Mouse (Mus musculus) left cerebral cortex, postnatal 10 days (tissue): ENCODE measurements around the gene Skap2. TPM values are rescaled to one million over a fixed set of nuclear protein-coding genes. Genes with fewer than 3 reads are reported as not detected.

Experiments
- DNase-seq, 2 experiments: peaks; one replicate each; pipeline ENCODE4 v3.0.0; 2021 to 2022; ENCODE audit warnings: low spot score in 2 of 2, mixed read lengths in 1 of 2; ENCODE audit errors: extremely low spot score in 1 of 2
- intact Hi-C: fragments of 180-260 bp; cut with DNase I; formaldehyde crosslinking; loops from one replicate; pipeline ENCODE4 v1.15.1; 2025
- total RNA-seq, 2 experiments: library from RNA; stranded (reverse); gene quantifications; 2 replicates each; pipeline ENCODE4 v1.2.3; 2021

The Skap2 gene
- total RNA-seq, 2 experiments from 2014 or later = 6.4 to 7.7 TPM

DNA sequence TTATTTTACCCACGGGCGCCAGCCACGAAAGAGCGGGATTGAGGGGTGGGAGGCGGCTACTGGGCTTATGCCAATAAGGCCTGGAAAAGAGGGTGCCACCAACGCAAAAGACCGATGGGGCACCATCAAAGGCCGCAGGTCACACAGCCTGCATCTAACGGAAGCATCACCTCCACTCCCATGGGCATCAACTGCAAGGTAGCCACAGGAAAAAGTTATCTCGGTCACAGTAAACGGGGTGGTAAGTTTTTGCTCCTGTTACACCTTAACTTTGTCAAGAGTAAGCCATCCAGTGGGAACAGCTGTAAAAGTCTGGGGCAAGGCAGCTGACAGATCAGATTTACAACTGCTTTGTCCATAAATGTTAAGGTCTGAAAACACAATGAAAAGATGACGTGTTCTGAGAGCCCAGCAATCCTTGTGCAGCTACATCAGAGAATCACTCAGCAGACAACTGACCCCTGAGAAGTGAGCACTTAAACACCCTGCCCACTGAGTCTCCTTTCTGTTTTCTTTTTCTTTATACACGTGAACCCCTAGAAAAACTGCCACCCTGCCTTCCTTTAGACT is 5.6 kb downstream of the Skap2 start:
- DNase-seq = no peak
- intact Hi-C loops = loop anchor here (5.0 to 10.0 kb wide), 4 partner anchors 124 to 829 kb away; partner anchors contain the start of gene Evx1

DNA sequence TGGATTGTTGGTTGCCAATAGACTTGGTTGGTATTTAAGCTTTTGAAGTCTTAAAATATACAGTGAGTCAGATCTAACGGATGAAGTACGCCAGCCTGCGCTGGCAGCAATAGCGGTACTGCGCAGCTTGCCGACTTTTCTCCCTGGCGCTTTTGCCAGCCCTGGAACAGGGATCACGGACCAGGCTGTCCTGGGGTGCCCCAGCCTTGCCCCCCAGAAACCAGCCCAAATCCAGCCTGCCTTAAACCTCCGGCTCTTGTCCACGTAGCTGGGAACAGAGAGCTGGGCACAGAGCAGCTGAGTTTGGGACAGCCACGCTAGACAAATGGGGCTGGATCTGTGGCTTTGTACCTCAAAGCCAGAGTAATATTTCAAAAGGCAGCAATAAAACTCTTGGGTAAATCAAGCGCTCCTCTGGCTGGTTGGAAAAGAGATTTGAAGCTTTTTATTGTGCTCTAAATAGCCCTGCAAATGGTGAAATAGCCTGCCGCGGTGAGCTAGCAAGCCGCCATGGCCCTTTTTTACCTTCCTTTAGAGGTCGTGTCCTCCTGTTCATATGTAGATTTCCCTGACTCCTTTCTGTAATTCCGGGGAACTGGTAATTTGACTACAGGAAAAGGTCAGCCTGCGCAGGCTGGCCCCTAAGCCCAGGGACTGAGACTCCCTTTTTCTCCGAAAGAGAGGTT is 6.2 kb downstream of the Skap2 start:
- DNase-seq = no peak
- intact Hi-C loops = loop anchor here (5.0 to 10.0 kb wide), 4 partner anchors 124 to 829 kb away; partner anchors contain the start of gene Evx1

DNA sequence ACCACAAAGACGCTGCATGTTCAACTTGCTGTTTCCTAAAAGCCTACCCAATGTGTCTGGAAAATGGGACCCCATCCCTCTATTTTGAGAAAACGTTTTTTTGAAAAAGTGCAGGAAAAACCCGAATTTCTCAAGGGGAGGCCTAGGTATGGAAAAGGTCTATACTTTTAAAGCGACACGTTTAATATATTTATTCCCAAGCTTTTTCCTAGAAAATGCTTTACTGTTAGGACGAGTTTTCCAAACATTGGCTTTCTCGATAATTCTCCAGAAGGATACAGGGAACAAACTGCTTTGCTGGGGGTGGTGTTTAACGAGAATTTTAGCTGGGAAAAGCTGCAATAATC is 6.8 kb downstream of the Skap2 start:
- intact Hi-C loops = loop anchor here (5.0 to 10.0 kb wide), 4 partner anchors 123 to 828 kb away; partner anchors contain the start of gene Evx1

DNA sequence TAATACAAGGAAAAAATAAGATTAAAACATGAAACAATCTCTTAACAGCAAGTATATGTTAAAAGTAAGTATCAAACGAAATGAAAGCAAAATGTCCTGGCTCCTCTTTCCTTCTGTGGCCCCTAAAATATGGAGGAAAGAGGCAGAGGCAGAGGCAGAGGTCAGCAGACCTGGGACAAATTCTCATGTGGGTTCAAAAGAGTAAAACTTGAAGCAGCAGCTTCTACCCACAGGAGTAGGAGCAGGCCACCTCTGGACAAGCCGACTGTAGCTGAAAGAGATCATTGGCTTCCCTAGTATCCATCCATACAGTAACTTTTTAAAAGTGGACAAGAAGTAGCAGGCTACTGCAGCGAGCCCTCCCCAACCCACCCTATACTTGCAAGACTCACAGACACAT is 7.4 kb downstream of the Skap2 start:
- no peak for DNase-seq
- intact Hi-C loops = loop anchor here (5.0 to 10.0 kb wide), 5 partner anchors 123 to 828 kb away; partner anchors contain the start of gene Evx1

More for the DNA sequence above, 6.8 kb downstream of the Skap2 start:
- DNase-seq = no peak

DNA sequence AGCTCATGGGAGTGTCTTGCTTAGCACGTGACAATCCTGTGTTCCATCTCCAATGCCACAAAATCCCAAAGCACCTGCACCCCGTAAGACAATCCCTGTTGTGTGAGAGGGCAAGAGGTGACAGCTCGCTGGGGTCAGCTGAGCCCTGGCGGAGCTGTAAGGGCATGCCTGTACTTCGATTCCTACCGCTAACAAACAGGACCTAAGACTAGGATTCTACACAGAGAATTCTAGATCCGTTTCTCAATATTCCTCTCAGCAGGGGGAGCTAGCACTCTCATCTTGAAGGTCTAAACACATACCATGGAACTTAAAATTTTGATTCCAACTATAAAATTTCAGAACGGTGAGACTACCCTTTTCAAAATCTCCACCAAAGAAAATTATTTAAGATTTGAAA is 9.7 kb downstream of the Skap2 start:
- peak in 1 of 2 experiments; percentile 31 for DNase-seq
- intact Hi-C loops = loop anchor here (5.0 to 10.0 kb wide), 2 partner anchors 195 to 312 kb away; partner anchors contain the start of gene Evx1

DNA sequence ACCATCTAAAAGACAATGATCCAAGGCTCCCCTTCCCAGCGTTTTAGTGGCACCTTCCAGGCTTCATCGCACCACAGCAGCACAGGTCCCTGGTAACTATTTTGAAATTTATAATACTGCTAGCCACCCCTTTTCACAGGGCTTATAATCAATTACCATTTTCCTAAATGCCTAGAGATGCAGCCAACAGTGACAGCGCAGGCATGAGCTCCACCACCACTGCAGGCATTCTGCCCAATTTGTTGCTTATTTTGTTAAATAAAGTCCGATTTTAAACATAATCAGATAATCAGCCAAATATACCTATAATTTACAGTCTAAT is 13.2 kb downstream of the Skap2 start:
- intact Hi-C loops = no loop called here
- DNase-seq = no peak

DNA sequence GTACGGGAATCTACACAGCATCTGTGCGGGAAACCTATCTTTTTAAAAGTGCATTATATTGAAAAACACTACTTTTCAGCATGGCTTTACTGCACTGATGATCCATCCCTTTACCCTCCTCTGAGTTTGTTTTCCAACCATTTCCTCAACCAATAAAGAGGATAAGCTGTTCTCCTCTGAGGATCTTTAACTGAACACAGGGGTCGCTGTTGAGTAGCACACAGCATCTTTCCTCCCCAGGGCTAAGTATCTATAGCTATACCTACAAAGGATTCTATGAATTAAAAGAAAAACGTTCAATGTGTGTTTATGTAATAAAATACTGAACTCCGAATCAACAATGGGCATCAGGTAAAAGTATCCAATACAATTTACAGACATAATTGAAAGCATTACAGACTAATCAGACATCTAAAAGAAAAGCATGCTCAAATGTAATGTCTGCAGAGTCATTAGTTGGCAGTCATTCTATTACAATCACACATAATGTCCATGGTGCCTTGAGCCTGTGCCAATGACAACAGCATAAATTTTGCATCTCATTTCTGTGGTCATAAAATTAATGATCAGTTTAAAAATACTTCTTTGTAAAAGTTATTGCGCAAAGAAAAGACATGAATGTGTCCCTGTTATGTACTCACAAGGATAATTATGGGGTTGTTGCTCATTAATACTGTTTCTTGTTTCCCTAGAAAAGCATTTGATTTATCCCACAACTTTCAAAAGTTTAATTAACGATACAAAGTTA is 13.8 kb downstream of the Skap2 start:
- DNase-seq = no peak
- intact Hi-C loops = no loop called here

DNA sequence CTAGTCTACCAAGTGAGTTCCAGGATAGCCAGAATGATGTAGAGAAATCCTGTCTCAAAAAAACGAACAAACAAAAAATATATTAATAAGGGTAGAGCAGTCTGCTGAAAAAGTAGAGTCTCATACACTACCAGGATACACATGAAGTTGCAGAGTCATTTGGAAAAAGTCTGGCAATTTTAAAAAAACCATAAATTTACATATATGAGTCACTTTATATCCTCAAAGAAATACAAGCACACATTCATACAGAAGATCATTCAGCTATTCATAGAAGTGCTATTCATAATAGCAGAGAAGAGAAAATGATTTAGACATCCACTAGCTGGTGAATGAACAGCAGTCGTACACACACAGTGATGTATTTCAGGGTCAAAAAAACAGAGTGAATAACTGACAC is 24.4 kb downstream of the Skap2 start:
- no peak for DNase-seq
- intact Hi-C loops = no loop called here

DNA sequence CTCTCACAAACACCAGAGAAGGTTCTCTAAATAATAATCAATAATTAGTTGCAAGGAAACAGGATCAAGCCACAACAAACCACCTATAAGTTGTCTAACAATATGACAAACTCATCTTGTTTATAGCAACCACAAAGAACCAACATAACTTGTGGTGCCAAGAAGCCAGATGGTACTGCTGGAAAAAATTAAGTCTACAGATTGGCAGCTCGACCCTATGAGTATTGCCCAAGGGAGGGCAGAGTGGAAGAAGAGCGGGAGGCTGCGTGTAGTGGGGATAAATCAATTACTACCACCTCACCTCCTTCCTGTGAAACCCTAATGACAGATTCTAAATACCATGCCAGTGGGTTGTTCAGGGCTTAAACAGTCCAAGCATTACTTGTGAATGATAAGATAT is 34.7 kb downstream of the Skap2 start:
- DNase-seq = no peak

DNA sequence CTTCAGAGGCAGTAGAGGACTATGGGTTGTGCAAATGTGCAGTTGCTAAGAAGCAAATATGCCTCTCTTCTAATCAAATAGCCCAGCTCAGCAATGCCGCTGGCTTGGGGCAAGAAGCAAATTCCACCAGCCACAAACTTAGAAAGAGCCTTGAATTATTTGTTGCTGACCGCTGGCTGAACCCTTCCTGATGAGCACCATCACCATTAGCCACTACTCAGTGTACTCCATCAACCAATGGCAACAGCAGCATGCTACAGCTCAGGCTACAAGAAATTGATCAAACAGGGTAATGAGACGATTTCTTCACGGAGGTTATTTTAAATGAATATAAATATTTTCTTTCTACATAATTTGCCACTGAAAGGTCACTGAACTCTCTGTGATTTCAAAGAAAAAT is 36.6 kb downstream of the Skap2 start:
- no peak for DNase-seq
- intact Hi-C loops = no loop called here

More for the DNA sequence above, 34.7 kb downstream of the Skap2 start:
- intact Hi-C loops = no loop called here

DNA sequence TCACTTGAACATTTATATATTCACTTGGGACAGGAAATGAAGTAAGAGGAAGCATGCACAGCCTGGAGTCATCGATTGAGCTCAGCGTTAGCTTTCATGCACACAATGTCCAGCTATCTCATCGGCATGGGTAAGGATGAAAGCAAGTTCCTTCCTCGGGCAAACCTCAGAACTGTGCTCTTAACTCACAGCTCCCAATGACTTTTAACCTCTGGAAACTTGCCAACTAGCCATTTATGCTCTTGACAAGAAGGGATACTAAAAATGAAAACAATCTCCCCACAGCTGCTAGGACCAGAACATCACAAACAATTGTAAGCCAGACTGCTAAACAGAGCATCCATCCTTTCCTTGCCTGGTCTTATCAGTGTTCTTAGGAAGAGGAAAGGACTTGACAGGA is 53.4 kb downstream of the Skap2 start:
- DNase-seq = no peak
- intact Hi-C loops = no loop called here

DNA sequence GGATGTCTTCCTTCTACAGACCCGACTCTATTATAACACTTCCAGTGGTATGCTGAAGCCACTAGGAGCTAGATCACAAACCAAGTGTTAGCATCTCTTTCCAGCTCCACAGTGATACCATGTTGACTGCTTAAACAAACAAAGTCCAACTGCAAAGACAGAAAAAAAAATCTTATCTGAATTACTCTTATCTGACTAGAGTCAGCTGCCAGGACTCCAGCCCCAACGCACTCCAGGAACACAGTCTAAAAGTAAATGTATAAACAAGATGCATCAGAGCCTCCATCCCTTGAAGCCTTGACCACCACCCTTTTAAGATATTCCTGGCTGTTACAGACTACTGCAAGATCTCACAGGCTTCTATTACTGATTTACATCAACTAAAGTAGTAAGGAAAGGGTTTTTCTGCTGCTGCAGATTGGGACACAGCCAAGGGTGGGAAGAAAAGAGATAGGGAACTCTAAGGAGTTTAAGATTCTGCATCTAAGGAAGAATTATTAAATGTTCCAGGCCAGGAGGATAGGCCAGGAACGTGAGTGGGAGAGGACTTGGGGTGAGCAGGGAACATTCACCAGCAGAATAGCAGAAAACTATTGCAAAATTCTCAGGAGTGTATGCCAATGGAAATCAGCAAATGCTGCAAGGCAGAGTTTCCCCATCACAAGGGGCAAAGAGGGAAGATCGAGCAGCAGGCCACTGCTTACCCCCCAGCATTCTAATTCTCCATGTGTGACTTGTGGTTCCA is 56.1 kb downstream of the Skap2 start:
- DNase-seq = no peak
- intact Hi-C loops = no loop called here

DNA sequence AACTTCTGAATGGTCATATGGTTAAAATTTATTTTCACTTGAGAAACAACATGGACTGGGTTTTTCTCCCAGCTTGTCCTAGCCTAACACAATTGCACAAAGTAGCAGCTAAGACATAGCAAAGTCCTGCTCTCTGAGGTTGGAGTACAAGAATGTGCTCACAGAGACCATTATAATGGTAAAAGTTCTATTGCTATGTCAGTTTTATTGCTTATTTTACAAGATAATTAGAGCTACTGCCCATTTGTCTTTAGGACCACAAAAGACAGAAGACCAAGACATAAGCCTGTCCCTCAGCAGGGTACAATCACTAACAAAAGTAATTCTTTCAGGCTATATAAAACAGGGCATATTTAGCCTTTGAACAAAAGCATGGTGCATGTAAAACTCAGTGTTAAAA is 64.7 kb downstream of the Skap2 start:
- DNase-seq = no peak
- intact Hi-C loops = no loop called here

DNA sequence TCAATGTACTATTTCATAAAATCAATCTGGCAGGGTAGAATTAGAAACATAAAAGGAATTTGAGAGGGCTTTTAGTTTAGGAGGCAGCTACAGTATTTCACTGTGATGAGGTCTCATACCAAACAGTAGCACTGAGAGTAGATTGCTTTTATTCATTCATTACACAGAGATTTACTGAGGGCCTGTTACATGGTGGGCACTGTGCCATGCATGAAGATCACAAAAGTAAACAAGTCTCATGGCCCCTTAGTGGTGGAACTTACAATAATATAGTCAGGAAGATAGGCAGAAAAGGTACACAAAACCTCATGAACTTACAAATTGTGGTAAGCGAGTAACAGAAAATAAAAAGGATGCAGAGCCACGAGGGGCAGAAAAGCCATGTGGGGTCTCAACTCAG is 67.4 kb downstream of the Skap2 start:
- intact Hi-C loops = no loop called here
- no peak for DNase-seq

DNA sequence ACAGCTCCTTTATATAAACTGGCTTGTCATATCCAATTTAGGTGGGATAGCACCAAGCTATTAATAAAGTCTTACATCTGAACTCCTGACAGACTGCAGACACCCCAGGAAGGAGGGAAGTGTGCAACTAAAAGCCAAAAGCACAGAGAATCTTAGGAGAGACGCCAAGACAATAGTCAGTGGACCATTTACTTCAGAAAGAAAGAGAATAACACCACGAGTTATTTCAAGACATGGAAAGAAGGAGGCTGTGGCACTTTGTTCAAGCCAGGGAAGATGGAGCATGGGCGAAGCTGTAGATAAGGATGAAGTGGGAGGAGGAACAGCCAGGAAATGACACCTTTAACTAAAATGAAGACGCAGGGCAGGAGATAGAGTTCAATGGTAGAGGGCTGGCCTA is 78.4 kb downstream of the Skap2 start:
- DNase-seq = no peak
- intact Hi-C loops = no loop called here

DNA sequence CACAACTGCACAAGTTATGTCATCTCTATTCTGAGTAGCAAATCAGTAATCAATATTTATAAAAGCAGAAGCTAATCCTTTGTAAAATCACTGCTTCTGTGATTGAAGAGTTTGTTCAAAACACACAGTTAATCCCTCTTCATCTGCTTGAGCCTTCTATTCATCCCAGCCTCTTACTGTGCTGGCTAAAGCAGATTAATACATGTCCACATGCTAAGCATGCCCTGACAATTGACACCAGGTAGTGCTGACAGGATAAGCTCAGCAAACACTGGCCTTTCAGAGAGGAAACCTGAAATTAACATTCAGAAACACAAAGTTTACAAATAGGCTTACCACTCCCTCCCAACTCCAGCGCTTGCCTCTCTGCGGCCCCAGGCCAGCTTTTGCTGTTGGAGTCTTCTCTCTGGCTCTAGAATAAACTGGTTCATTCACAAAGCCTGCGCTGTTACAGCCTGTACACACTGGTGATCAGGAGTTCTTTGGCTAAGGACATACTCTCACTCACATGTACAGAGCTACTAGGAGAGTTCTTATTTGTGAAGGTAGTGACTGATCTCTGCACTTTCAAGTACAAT is 79.2 kb downstream of the Skap2 start:
- DNase-seq = no peak
- intact Hi-C loops = no loop called here

DNA sequence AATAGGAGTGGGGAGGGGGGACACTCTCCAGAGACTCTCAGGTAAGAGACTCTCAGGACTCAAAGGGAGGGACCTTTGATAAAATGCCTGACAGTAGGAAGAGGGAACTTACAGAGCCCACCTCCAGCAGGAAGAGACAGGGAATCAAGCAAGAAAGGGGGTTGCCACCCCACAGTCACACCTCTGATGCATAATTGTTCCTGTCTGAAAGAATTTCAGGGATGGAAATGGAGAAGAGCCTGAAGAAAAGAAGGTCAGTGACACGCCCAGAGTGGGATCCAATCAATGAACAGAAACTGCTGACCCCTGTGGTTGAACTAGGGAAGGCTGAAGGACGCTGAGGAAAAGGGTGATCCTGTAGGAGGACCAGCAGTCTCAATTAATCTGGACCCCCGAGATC is 85.2 kb downstream of the Skap2 start:
- no peak for DNase-seq

DNA sequence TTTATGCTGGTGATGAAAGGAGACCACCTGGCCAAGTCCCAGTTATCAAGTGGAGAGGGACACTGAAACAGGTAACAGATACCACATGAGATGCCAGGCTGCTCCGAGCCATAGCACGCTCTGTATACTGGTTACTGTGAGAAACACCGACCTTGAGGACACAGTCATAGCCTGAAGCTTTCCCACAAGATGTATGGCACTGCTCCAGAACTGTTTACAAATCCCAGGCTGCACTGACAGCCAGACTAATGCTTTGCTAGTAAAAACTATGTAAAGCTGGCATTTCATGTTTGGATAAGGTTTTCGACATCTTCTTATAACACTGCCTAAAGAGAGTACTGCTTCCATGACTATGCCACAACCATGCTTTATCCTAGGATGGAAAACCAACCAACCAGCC is 90.5 kb downstream of the Skap2 start:
- intact Hi-C loops = no loop called here
- no peak for DNase-seq

More for the DNA sequence above, 85.2 kb downstream of the Skap2 start:
- intact Hi-C loops = no loop called here

DNA sequence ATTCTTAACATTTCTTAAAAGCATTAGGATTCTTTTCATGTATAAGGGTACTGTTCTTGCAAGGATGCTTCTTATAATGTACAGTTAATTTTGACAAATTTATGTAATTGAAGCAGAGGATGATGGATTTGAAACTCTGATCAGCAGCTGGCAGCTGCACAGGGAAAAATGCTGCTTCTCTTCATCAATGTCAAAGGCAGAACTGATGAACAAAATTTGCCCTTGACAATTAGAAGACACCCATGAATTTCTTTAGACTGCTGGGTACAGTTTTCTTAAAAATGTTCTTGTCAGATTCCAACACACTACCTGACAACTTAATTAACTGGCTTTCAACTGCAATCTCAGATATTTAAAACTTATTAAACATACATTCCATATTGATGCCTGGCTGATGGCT is 103.9 kb downstream of the Skap2 start:
- intact Hi-C loops = loop anchor here (10.0 kb wide), 1 partner anchor 236 kb away; no protein-coding TSS in a partner anchor
- no peak for DNase-seq
